Mouse (Mus musculus): Measurements from ENCODE around the gene Slc6a20b. TPM values are rescaled to one million over a fixed set of nuclear protein-coding genes. Genes with fewer than 3 reads are reported as not detected.

Gene Slc6a20b
- total RNA-seq, 2 experiments from 2014 or later = not detected

DNA sequence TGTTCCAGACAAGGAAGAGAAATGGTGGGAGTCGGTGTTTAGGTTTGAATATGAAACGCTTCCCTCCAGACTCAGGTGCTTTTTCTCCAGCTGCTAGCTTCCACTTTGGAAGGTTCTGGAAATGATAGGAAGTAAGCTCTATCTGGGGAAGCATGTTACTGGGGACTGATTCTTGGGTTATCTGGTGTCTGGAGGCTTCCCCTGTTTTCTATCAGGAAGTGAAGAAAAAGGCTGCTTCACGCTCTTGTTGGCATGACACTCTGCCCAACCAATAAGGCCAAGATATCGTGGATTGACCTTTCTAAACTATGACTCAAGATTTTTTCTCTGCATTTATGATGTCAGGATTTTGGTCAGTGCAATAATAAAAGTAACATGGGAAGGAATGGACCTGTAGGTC is 37.2 kb downstream of the Slc6a20b start:
- DNase-seq (ENCODE audit: low spot score) = no peak

DNA sequence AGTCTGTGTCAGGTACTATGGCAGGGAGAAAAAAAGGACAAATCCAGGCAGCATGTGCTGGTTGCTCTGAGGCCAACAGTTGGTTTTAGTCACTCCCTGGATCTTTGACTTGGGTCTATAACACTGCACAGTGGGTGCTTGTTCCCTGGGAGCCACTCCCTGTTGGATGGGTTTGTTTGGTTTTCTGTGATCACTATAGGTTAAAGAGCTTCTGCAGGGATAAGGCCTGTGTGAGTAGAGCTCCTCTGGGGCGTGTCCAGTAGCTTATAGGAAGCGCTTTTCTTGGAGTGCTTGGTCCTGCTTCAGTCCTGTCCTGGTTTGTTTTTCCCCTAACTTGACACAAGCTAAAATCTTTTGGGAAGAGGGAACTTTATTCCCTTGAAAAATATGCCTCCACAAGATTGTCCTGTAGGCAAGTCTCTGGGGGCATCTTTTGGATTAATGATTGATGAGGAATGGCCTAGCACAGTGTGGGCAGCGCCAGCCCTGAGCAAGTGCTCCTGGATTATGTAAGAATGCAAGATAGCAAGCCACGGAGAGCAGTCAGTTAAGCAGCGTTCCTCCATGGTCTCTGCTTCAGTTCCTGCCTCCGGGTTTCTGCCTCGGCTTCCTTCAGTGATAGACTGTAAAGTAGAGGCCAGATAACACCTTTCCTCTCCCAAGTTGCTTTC is 43.0 kb downstream of the Slc6a20b start:
- no peak for DNase-seq (ENCODE audit: low spot score)

DNA sequence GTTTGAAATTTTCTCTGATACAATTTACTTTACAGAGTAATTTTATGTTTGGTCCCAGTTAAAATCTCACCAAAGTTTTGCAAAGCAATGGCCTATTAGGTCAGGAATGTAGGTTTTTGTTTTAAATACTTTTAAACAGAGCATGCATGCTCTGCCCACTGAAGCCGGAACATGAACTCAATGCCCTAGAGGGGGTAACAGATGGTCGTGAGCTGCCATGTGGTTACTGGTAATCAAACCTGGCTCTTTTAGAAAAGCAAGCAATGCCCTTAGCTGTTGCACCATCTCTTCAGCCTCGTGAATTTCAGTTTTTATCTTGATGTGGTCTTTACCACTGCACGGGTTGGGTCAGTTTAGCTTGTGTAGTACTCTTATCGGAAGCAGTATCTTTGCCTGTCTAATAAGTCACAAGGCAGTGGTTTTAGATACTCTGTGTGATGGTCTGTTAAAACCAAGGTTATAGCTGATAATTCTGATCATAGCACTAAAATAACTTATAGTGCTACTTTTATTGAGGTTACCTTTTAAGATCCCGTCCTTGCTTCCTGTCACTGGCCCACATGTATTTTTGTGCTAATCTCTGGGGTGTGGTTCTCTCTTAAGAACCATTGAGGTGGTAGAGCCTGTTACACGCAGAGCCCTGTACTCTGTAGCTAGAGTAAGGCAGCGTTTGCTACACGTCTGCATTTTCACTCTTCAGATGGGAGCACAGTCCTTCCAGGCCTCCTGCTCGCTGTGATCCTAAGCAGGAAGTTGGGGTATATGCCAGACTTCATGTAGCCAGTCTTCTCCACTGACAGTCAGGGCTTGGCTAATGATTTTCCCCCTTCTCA is 54.8 kb downstream of the Slc6a20b start:
- no peak for DNase-seq (ENCODE audit: low spot score)

DNA sequence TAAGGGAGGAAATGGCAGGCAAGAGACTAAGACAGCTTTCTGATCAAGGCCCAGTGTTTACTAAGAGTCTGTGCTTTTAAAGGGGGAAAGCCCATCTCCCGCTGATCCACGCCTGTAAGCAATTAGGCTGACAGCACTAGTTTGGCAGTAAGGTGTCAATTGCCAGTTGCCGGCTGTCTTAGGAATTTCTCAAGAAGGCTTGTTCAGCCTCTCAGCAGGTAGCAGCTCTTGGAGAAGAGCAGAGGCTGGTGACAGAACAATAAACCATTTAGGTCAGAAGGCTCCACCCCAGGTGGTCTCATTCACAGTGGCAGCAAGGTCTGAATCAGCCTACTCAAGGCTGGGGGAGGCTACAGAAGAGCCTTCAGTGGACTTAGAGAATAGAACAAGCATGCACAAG is 77.8 kb downstream of the Slc6a20b start:
- DNase-seq (ENCODE audit: low spot score) = no peak

Other genes starting within 250 kb of the Slc6a20b start
- 10 to 100 TPM; 31.3 to 37.1 TPM for gene Limd1, start 153.9 kb downstream of the Slc6a20b start, total RNA-seq (2021)
- gene Sacm1l, start 102.8 kb downstream of the Slc6a20b start, total RNA-seq (2021) = 10 to 100 TPM; 18.2 to 22.7 TPM
- gene Ccr9, start 45.9 kb upstream of the Slc6a20b start, total RNA-seq (2021) = not detected
- gene Slc6a20a, start 46.3 kb upstream of the Slc6a20b start, total RNA-seq (2021) = under 1 TPM in 1 of 2 experiments, not detected in 1; 0.05 TPM
- 10 to 100 TPM; 19.6 to 20.0 TPM for gene Lztfl1, start 85.1 kb upstream of the Slc6a20b start, total RNA-seq (2021)
- under 1 TPM in 1 of 2 experiments, not detected in 1; 0.12 TPM for gene Cxcr6, start 173.9 kb upstream of the Slc6a20b start, total RNA-seq (2021)
- 100 to 1,000 TPM; 179 to 183 TPM for gene Fyco1, start 219.3 kb upstream of the Slc6a20b start, total RNA-seq (2021)
- not detected for gene Xcr1, start 229.5 kb upstream of the Slc6a20b start, total RNA-seq (2021)